Mouse (Mus musculus) stomach, embryonic 16.5 days (tissue): ENCODE measurements around the gene Slc12a8. TPM values are rescaled to one million over a fixed set of nuclear protein-coding genes. Genes with fewer than 3 reads are reported as not detected.

Experiments used
- ATAC-seq: fragments of 200-750 bp; cut with Nextera tagmentation; 2 replicates; pipeline ENCODE4 v1.8.0; 2017; ENCODE audit warnings: moderate number of reproducible peaks, moderate TSS enrichment; ENCODE audit not compliant: insufficient read depth, low FRiP score
- H3K27ac ChIP-seq: fragments of 300-500 bp; sonication (generic); 2 replicates; pipeline ENCODE4 v1.5.1; 2014; ENCODE audit warnings: low read length
- H3K27me3 ChIP-seq: fragments of 300-500 bp; sonication (generic); 2 replicates; pipeline ENCODE4 v1.6.1; 2014; ENCODE audit warnings: low read length, control low read depth, mixed read lengths; ENCODE audit not compliant: control insufficient read depth, insufficient read depth
- H3K36me3 ChIP-seq: fragments of 300-500 bp; sonication (generic); 2 replicates; pipeline ENCODE4 v1.6.1; 2014; ENCODE audit warnings: low read length; ENCODE audit not compliant: control insufficient read depth, insufficient read depth
- H3K4me1 ChIP-seq: fragments of 300-500 bp; sonication (generic); 2 replicates; pipeline ENCODE4 v1.6.1; 2014; ENCODE audit warnings: low read length, control low read depth, mixed read lengths; ENCODE audit not compliant: control insufficient read depth, insufficient read depth
- H3K4me2 ChIP-seq: fragments of 300-500 bp; sonication (generic); 2 replicates; pipeline ENCODE4 v1.6.1; 2014; ENCODE audit warnings: low read depth, low read length, mixed read lengths
- H3K4me3 ChIP-seq: fragments of 300-500 bp; sonication (generic); replicated peaks from 2 replicates; pipeline ENCODE4 v1.5.1; 2014; ENCODE audit warnings: mild to moderate bottlenecking, low read length
- H3K9ac ChIP-seq: fragments of 300-500 bp; sonication (generic); 2 replicates; pipeline ENCODE4 v1.6.1; 2014; ENCODE audit warnings: low read length
- H3K9me3 ChIP-seq: fragments of 300-500 bp; sonication (generic); replicated peaks from 2 replicates; pipeline ENCODE4 v1.6.1; 2016; ENCODE audit warnings: low read length, control low read depth; ENCODE audit not compliant: control insufficient read depth
- WGBS: fragments of 180-500 bp; shearing (Covaris S2); extraction: QIAGEN DNeasy Blood & Tissue Kit; methylation state at CpG from one replicate; pipeline ENCODE4 v1.1.7; 2014; 5-methylcytosine and 5-hydroxymethylcytosine counted together
- polyA plus RNA-seq: library from polyadenylated mRNA; unstranded; fragments of >200 nt; fragmentation: Nextera tagmentation; extraction: Ambion mirVana; gene quantifications from 2 replicates; pipeline ENCODE4 v1.2.1, GENCODE M21; 2015

Gene Slc12a8
- polyA plus RNA-seq, 1 experiment from 2014 or later = 4.2 TPM

- Histone ChIP-seq H3K9ac (no peak overlapping the region), H3K4me1 (peaks cover 19% of the 10 kb centered on the region), H3K9me3 (no peaks in the 10 kb centered on the region), H3K27me3 (no peaks in the 10 kb centered on the region), H3K4me2 (no peak overlapping the region), H3K4me3 (no peak overlapping the region), H3K27ac (no peak overlapping the region), H3K36me3 (no peaks in the 10 kb centered on the region)
- ATAC-seq = peak; percentile 69
- WGBS = 8% methylated on average over 6 of the region's 6 CpGs
These were observed 43.2 kb downstream of the Slc12a8 start for GRCm38 (mm10) chr16:33560281-33560680.

GRCm38 (mm10) chr16:33561308-33562009 lies 44.3 kb downstream of the Slc12a8 start:
- H3K4me2 ChIP-seq = no peak overlapping the region
- no peak overlapping the region for H3K27ac ChIP-seq
- H3K9me3 ChIP-seq = no peaks in the 10 kb centered on the region
- no peak overlapping the region for H3K9ac ChIP-seq
- no peaks in the 10 kb centered on the region for H3K36me3 ChIP-seq
- H3K27me3 ChIP-seq = no peaks in the 10 kb centered on the region
- ATAC-seq = no peak
- 78% methylated on average over 12 of the region's 12 CpGs for WGBS
- H3K4me3 ChIP-seq = no peak overlapping the region
- H3K4me1 ChIP-seq = peaks cover 19% of the 10 kb centered on the region

- 34% methylated on average over 12 of the region's 12 CpGs for WGBS
- no peaks in the 10 kb centered on the region for H3K27me3 ChIP-seq
- peaks cover 19% of the 10 kb centered on the region for H3K4me1 ChIP-seq
- no peaks in the 10 kb centered on the region for H3K9me3 ChIP-seq
- H3K36me3 ChIP-seq = no peaks in the 10 kb centered on the region
- peak; percentile 35; the same call in 1 of the 2 replicates for ATAC-seq
- peak overlapping the region; percentile 12; the same call in 1 of the 2 replicates for H3K4me2 ChIP-seq
- peak overlapping the region; percentile 16; the same call in 1 of the 2 replicates for H3K9ac ChIP-seq
- H3K27ac ChIP-seq = peak overlapping the region; percentile 88
- H3K4me3 ChIP-seq = no peak overlapping the region
These were observed 45.9 kb downstream of the Slc12a8 start for GRCm38 (mm10) chr16:33562874-33563537.

- Histone ChIP-seq H3K27me3 (no peaks in the 10 kb centered on the region), H3K9ac (0 out of 2 replicates have a peak overlapping the region, but pooled peaks have one; percentile 16), H3K27ac (peak overlapping the region; percentile 88), H3K4me3 (no peak overlapping the region), H3K4me1 (peaks cover 19% of the 10 kb centered on the region), H3K4me2 (peak overlapping the region; percentile 12; the same call in 1 of the 2 replicates), H3K36me3 (no peaks in the 10 kb centered on the region), H3K9me3 (no peaks in the 10 kb centered on the region)
- WGBS = 30% methylated on average over 5 of the region's 5 CpGs
- peak; percentile 70 for ATAC-seq
These were observed 46.4 kb downstream of the Slc12a8 start for GRCm38 (mm10) chr16:33563538-33564013.

- Histone ChIP-seq H3K4me2 (no peak overlapping the region), H3K36me3 (no peaks in the 10 kb centered on the region), H3K4me1 (peaks cover 14% of the 10 kb centered on the region), H3K27me3 (no peaks in the 10 kb centered on the region), H3K9me3 (no peaks in the 10 kb centered on the region), H3K4me3 (no peak overlapping the region), H3K27ac (no peak overlapping the region), H3K9ac (no peak overlapping the region)
- whole genome bisulfite sequencing = 84% methylated on average over 10 of the region's 10 CpGs
- no peak for ATAC-seq
These were observed 49.3 kb downstream of the Slc12a8 start for GRCm38 (mm10) chr16:33566467-33566866.

GRCm38 (mm10) chr16:33567736-33568135 lies 50.6 kb downstream of the Slc12a8 start:
- no peaks in the 10 kb centered on the region for H3K36me3 ChIP-seq
- WGBS = 68% methylated on average over 4 of the region's 4 CpGs
- no peak overlapping the region for H3K4me2 ChIP-seq
- H3K9me3 ChIP-seq = no peaks in the 10 kb centered on the region
- H3K27me3 ChIP-seq = no peaks in the 10 kb centered on the region
- H3K4me1 ChIP-seq = peaks cover 8% of the 10 kb centered on the region
- ATAC-seq = no peak
- no peak overlapping the region for H3K4me3 ChIP-seq
- no peak overlapping the region for H3K9ac ChIP-seq
- no peak overlapping the region for H3K27ac ChIP-seq

- no peak for ATAC-seq
- WGBS = 77% methylated on average over 12 of the region's 12 CpGs
- no peaks in the 10 kb centered on the region for H3K27me3 ChIP-seq
These were observed 51.3 kb downstream of the Slc12a8 start for GRCm38 (mm10) chr16:33568269-33569016.

GRCm38 (mm10) chr16:33572646-33573045 lies 55.5 kb downstream of the Slc12a8 start:
- no peaks in the 10 kb centered on the region for H3K27me3 ChIP-seq
- no peak overlapping the region for H3K4me2 ChIP-seq
- no peaks in the 10 kb centered on the region for H3K9me3 ChIP-seq
- H3K4me1 ChIP-seq = no peaks in the 10 kb centered on the region
- ATAC-seq = no peak
- H3K9ac ChIP-seq = no peak overlapping the region
- H3K4me3 ChIP-seq = no peak overlapping the region
- H3K36me3 ChIP-seq = no peaks in the 10 kb centered on the region
- WGBS = 90% methylated on average over 6 of the region's 6 CpGs
- H3K27ac ChIP-seq = no peak overlapping the region

More at GRCm38 (mm10) chr16:33568269-33569016, 51.3 kb downstream of the Slc12a8 start:
- Histone ChIP-seq H3K36me3 (no peaks in the 10 kb centered on the region), H3K27ac (no peak overlapping the region), H3K9me3 (no peaks in the 10 kb centered on the region), H3K4me3 (no peak overlapping the region), H3K4me2 (no peak overlapping the region), H3K4me1 (peaks cover under 1% of the 10 kb centered on the region), H3K9ac (no peak overlapping the region)
